Mouse (Mus musculus) forebrain, embryonic 11.5 days (tissue): Measurements from ENCODE around the gene Lman1l. TPM values are rescaled to one million over a fixed set of nuclear protein-coding genes. Genes with fewer than 3 reads are reported as not detected.

Experiments used
- ATAC-seq: fragments of 200-750 bp; cut with Nextera tagmentation; replicated peaks from 2 replicates; pipeline ENCODE4 v1.8.0; 2017; ENCODE audit warnings: moderate TSS enrichment; ENCODE audit not compliant: low FRiP score
- DNase-seq: peaks from one replicate; pipeline ENCODE4 v3.0.0-alpha.2; 2017; ENCODE audit warnings: low spot score
- H3K27ac ChIP-seq: fragments of 300-500 bp; sonication (generic); 2 replicates; pipeline ENCODE4 v1.5.1; 2014; ENCODE audit warnings: low read depth, low read length
- H3K27me3 ChIP-seq: fragments of 300-500 bp; sonication (generic); 2 replicates; pipeline ENCODE4 v1.6.1; 2014; ENCODE audit warnings: mild to moderate bottlenecking, low read length, mixed read lengths; ENCODE audit not compliant: control insufficient read depth, insufficient read depth
- H3K36me3 ChIP-seq: fragments of 300-500 bp; sonication (generic); 2 replicates; pipeline ENCODE4 v1.6.1; 2014; ENCODE audit warnings: mild to moderate bottlenecking, low read length, moderate library complexity, mixed read lengths; ENCODE audit not compliant: control insufficient read depth, insufficient read depth
- H3K4me1 ChIP-seq: fragments of 300-500 bp; sonication (generic); replicated peaks from 2 replicates; pipeline ENCODE4 v1.6.1; 2014; ENCODE audit warnings: low read length, mixed read lengths; ENCODE audit not compliant: control insufficient read depth, insufficient read depth
- H3K4me2 ChIP-seq: fragments of 300-500 bp; sonication (generic); 2 replicates; pipeline ENCODE4 v1.6.1; 2014; ENCODE audit warnings: low read depth, mild to moderate bottlenecking, low read length, moderate library complexity, mixed read lengths; ENCODE audit not compliant: severe bottlenecking
- H3K4me3 ChIP-seq: fragments of 300-500 bp; sonication (generic); 2 replicates; pipeline ENCODE4 v1.5.1; 2014; ENCODE audit warnings: low read depth, low read length
- H3K9ac ChIP-seq: fragments of 300-500 bp; sonication (generic); 2 replicates; pipeline ENCODE4 v1.6.1; 2014; ENCODE audit warnings: low read length
- H3K9me3 ChIP-seq: fragments of 300-500 bp; sonication (generic); 2 replicates; pipeline ENCODE4 v1.6.1; 2016; ENCODE audit warnings: low read length, mixed read lengths; ENCODE audit not compliant: control insufficient read depth
- WGBS: fragments of 180-500 bp; shearing (Covaris S2); extraction: QIAGEN DNeasy Blood & Tissue Kit; methylation state at CpG from one replicate; pipeline ENCODE4 v1.1.7; 2014; 5-methylcytosine and 5-hydroxymethylcytosine counted together
- polyA plus RNA-seq: library from polyadenylated mRNA; unstranded; fragments of >200 nt; fragmentation: Nextera tagmentation; extraction: Ambion mirVana; gene quantifications from 2 replicates; pipeline ENCODE4 v1.2.1, GENCODE M21; 2014

The Lman1l gene
- polyA plus RNA-seq, result not detected in 2 replicates

DNA sequence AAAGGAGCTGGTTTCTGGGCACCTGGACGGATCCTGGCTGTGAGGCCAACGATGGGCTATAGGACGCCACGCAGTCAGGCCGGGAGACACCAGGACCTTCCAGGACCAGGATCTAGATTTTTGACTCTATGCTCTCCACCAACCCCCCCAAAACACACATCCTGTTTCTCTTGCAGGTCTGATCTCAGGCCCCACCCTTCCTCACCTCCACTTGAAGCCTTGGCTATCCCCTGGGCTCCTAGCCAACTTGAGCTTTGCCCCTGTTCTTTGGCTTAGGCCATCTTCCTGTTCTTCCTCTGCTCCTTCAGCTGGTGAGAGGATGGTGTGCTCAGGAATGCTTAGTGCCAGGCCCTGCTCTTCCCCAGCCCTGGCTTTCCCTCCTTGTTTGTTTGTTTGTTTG lies at the start of gene Lman1l:
Gene Lman1l, minus strand, starts transcription at position 101 of the 400 bp plus-strand sequence.
- no peak for ATAC-seq

DNA sequence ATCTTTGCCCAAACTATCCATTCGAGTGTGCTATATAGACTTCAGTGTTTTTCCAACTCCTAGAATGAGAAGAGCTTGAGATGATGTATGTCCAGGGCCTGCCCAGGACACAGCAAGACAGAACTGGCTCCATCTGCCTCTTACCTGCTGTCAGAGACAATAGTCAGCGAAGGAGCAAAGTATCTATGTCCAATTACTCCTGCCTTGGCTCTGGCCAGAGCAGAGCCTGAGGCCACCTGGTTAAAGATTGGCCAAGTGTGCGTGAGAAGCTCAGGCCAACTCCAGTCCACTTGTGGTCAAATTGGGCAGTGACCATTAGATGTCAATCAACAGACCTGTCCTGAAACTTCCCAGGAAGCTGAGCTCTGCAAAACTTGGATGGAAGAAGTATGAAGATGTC lies 49.0 kb upstream of the Lman1l start:
- Histone ChIP-seq H3K27ac (no peak overlapping the region), H3K4me2 (no peak overlapping the region), H3K4me1 (no peaks in the 10 kb centered on the region), H3K27me3 (no peaks in the 10 kb centered on the region), H3K9me3 (no peaks in the 10 kb centered on the region), H3K4me3 (no peak overlapping the region), H3K36me3 (no peaks in the 10 kb centered on the region), H3K9ac (no peak overlapping the region)
- DNase-seq (no peak), ATAC-seq (no peak)
- 76% methylated on average over 3 of the region's 3 CpGs for WGBS

More for the DNA sequence above, at the start of gene Lman1l:
- DNase-seq, result no peak
- Histone ChIP-seq H3K4me2 (no peak within 1 kb of the TSS), H3K4me3 (no peak within 1 kb of the TSS), H3K9ac (no peak within 1 kb of the TSS), H3K36me3 (no peaks in the 10 kb centered on the region; the same call in 1 of the 2 replicates), H3K27ac (no peak within 1 kb of the TSS), H3K9me3 (no peaks in the 10 kb centered on the region), H3K27me3 (no peaks in the 10 kb centered on the region), H3K4me1 (no peaks in the 10 kb centered on the region)
- 91% methylated on average over 5 of the region's 5 CpGs for WGBS

DNA sequence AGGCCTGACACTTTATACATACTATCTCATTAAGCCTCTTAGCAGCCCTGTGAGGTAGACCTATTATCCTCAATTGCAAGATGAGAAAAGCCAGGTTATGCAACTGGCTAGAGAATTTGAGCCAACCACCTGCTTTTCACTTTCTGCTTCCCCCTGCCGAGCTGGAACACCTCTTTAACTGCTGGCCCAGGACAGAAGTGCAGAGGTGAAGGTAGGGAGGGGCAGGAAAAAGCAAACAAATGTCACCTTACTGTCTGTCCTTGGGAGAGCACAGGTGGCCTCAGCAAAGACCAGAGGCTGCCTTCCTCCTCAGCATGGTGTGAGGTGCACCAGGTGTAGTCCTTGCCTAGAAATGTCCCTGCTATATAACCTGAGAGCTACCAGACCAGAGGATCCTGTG lies 47.7 kb upstream of the Lman1l start:
- no peak for DNase-seq
- WGBS, result 63% methylated on average over 1 of the region's 1 CpGs
- H3K4me2 ChIP-seq, result no peak overlapping the region

DNA sequence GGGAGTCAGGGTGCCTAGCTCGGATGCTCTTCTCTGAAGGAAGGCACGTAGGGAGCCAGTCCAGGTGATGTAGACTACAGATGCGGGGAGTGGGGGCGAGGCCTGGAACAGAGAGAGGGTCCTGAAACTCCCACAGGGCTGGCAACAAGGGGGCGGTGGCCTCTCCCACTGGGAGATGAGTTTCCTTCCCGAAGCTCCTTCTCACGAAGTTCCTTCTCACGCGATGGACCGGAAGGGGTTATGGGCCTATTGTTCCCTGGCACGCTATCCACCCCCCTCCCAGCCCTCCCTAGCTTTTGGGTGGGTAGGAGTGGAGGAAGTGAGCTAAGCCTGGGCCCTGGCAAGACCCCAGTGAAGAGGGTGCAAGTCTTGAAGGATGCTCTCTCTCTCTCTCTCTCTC lies 47.2 kb upstream of the Lman1l start:
- Histone ChIP-seq H3K9me3 (no peaks in the 10 kb centered on the region), H3K4me1 (no peaks in the 10 kb centered on the region), H3K9ac (no peak overlapping the region), H3K27me3 (no peaks in the 10 kb centered on the region), H3K4me2 (no peak overlapping the region), H3K36me3 (no peaks in the 10 kb centered on the region), H3K27ac (no peak overlapping the region), H3K4me3 (no peak overlapping the region)
- 61% methylated on average over 11 of the region's 11 CpGs for WGBS
- no peak for ATAC-seq
- no peak for DNase-seq

More for the DNA sequence above, 47.7 kb upstream of the Lman1l start:
- Histone ChIP-seq H3K4me3 (no peak overlapping the region), H3K27me3 (no peaks in the 10 kb centered on the region), H3K9me3 (no peaks in the 10 kb centered on the region), H3K9ac (no peak overlapping the region), H3K4me1 (no peaks in the 10 kb centered on the region), H3K36me3 (no peaks in the 10 kb centered on the region), H3K27ac (no peak overlapping the region)
- ATAC-seq, result no peak

DNA sequence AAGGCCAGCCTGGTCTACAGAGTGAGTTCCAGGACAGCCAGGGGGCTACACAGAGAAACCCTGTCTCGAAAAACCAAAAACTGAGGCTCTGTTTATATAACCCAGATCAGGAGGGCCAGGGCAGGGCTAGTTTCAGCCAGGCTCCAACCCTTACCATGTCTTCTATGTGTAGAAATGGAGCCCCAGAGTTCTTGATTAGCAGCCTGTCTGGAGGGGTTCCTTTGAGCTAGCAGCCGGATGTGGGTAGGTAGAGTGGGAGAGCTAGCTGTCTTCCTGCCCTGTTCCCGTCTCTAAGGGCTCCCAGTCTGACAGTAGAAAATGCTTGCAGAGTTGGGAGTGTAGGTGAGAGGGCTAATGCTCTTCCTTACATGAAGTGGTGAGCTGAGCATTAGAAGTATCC lies 46.6 kb upstream of the Lman1l start:
- Histone ChIP-seq H3K36me3 (no peaks in the 10 kb centered on the region), H3K4me3 (no peak overlapping the region), H3K4me1 (no peaks in the 10 kb centered on the region), H3K27ac (no peak overlapping the region), H3K27me3 (no peaks in the 10 kb centered on the region), H3K9ac (no peak overlapping the region), H3K4me2 (no peak overlapping the region), H3K9me3 (no peaks in the 10 kb centered on the region)
- DNase-seq (no peak), ATAC-seq (no peak)
- WGBS, result 78% methylated on average over 3 of the region's 3 CpGs

DNA sequence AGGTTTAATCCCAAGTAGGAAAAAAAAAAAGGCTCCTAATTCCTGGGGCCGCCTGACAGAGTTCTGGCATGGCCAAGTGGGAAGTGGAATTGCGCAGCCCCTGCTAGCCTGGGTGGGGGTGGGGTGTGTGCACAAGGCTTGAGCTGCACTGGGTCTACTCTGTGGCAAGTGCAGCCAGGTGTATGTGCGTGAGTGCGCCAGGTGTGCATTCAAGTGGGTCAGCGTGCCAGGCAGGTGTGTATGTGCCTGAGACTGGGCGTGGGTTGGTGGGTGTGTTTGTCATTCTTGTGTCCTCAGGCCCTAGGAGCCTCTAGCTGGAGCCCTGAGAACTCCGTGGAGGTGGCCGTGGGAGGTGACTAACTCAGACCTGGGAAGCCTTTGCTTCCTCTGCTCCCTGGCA lies 46.0 kb upstream of the Lman1l start:
- no peak overlapping the region for H3K4me2 ChIP-seq
- H3K9me3 ChIP-seq, result no peaks in the 10 kb centered on the region
- H3K27me3 ChIP-seq, result no peaks in the 10 kb centered on the region
- no peak overlapping the region for H3K4me3 ChIP-seq
- no peak overlapping the region for H3K9ac ChIP-seq
- ATAC-seq (no peak), DNase-seq (no peak)
- H3K27ac ChIP-seq, result no peak overlapping the region
- no peaks in the 10 kb centered on the region for H3K4me1 ChIP-seq
- no peaks in the 10 kb centered on the region for H3K36me3 ChIP-seq
- 90% methylated on average over 8 of the region's 8 CpGs for WGBS

DNA sequence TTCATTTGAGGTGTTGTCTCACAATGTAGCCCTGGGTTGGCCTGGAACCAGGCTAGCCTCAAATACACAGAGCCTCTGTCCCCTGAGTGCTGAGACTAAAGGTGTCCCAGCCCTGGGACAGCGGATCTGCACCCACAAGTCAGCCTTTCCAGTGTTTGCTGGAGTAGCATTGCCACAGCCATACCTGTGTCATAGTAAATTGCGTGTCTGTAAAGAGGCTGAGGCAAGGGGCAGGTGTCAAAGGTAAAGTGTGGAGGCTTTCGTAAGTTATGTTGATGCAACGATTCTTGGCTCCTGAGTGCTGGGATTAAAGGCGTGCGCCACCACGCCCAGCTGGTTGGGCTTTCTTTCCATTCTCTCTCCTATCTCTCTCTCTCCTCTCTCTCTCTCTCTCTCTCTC lies 44.0 kb upstream of the Lman1l start:
- DNase-seq, result no peak

DNA sequence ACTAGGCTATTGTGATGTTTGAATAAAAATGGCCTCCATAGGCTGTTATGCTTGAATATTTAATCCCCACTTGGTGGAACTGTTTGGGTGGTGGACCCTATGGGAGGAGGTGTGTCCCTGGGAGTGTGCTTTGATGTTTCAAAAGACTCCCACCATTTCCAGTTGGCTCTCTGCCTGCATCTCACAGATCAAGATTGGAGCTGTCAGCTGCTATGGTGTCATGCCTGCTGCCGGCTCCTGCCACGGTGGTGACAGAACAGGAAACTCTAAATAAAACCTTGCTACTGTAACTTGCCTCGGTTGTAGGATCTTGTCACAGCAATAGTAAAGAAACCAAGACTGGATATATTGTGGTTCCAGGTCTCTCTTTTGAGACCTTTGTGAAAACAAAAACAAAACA lies 41.0 kb upstream of the Lman1l start:
- WGBS, result 87% methylated on average over 3 of the region's 3 CpGs
- no peaks in the 10 kb centered on the region for H3K36me3 ChIP-seq
- no peak overlapping the region for H3K27ac ChIP-seq
- no peak overlapping the region for H3K9ac ChIP-seq
- no peak for ATAC-seq
- no peak overlapping the region for H3K4me3 ChIP-seq
- DNase-seq, result no peak
- no peaks in the 10 kb centered on the region for H3K9me3 ChIP-seq
- H3K27me3 ChIP-seq, result no peaks in the 10 kb centered on the region
- H3K4me2 ChIP-seq, result no peak overlapping the region
- no peaks in the 10 kb centered on the region for H3K4me1 ChIP-seq

More for the DNA sequence above, 44.0 kb upstream of the Lman1l start:
- Histone ChIP-seq H3K4me1 (no peaks in the 10 kb centered on the region), H3K4me3 (no peak overlapping the region), H3K9me3 (no peaks in the 10 kb centered on the region), H3K9ac (no peak overlapping the region), H3K4me2 (no peak overlapping the region), H3K36me3 (no peaks in the 10 kb centered on the region), H3K27me3 (no peaks in the 10 kb centered on the region), H3K27ac (no peak overlapping the region)
- ATAC-seq, result no peak
- 68% methylated on average over 7 of the region's 7 CpGs for WGBS

DNA sequence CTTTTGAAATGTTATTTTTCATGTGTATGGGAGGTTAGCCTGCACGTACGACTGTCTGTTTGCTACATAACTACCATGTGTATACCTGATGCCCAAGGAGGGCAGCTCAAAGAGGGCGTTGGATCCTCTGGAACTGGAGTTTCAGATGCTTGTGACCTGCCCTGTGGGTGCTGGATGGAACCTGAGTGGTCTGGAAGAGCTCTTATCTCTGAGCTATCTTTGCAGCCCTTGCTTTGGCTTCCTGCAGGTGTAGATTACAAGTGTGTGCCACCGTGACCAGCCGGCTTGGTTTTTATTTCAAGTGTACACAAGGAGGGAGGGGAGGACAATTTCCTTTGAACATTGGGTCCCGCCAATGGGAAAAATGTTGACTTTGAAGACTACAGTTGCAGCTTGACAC lies 39.9 kb upstream of the Lman1l start:
- Histone ChIP-seq H3K9me3 (no peaks in the 10 kb centered on the region), H3K4me1 (peaks cover 1% of the 10 kb centered on the region; the same call in 1 of the 2 replicates), H3K4me2 (no peak overlapping the region), H3K27ac (no peak overlapping the region), H3K4me3 (no peak overlapping the region), H3K9ac (no peak overlapping the region), H3K36me3 (no peaks in the 10 kb centered on the region), H3K27me3 (no peaks in the 10 kb centered on the region)
- WGBS, result 84% methylated on average over 6 of the region's 6 CpGs
- DNase-seq (no peak), ATAC-seq (no peak)
